Mouse (Mus musculus): Measurements from ENCODE around the gene Hivep3. TPM values are rescaled to one million over a fixed set of nuclear protein-coding genes. Genes with fewer than 3 reads are reported as not detected.

Hivep3 gene
- polyA plus RNA-seq, 1 experiment from 2014 or later, result 6.0 TPM

- Histone ChIP-seq H3K9ac (ENCODE audit: low read length) (no peak overlapping the region), H3K4me2 (replicated peaks; ENCODE audit: low read depth) (no peak overlapping the region), H3K36me3 (ENCODE audit: control insufficient read depth, insufficient read depth, low read length) (no peaks in the 10 kb centered on the region), H3K4me1 (replicated peaks; ENCODE audit: control insufficient read depth, insufficient read depth) (no peaks in the 10 kb centered on the region), H3K27ac (replicated peaks) (no peak overlapping the region), H3K4me3 (ENCODE audit: low read depth, low read length) (no peak overlapping the region), H3K9me3 (ENCODE audit: control insufficient read depth, low read length) (no peaks in the 10 kb centered on the region), H3K27me3 (ENCODE audit: control insufficient read depth, insufficient read depth, low read length) (no peaks in the 10 kb centered on the region)
- WGBS, result 29% methylated on average over 3 of the region's 3 CpGs
- no peak for DNase-seq (ENCODE audit: low spot score)
- ATAC-seq (ENCODE audit: low FRiP score, low TSS enrichment), result no peak
- no peak for TF ChIP-seq EP300 (optimal IDR thresholded peaks at IDR 0.05)
- TF ChIP-seq CTCF (IDR thresholded peaks at IDR 0.05; ENCODE audit: low read depth), result no peak
These were observed 25.8 kb upstream of the Hivep3 start for GRCm38 (mm10) chr4:119707751-119708150.

- H3K27me3 ChIP-seq (ENCODE audit: control insufficient read depth, insufficient read depth, low read length), result no peaks in the 10 kb centered on the region
- no peak for ATAC-seq (ENCODE audit: low FRiP score, low TSS enrichment)
- H3K4me3 ChIP-seq (ENCODE audit: low read depth, low read length), result no peak overlapping the region
- no peak overlapping the region for H3K27ac ChIP-seq (replicated peaks)
- no peaks in the 10 kb centered on the region for H3K4me1 ChIP-seq (replicated peaks; ENCODE audit: control insufficient read depth, insufficient read depth)
- no peak for DNase-seq (ENCODE audit: low spot score)
- H3K9ac ChIP-seq (ENCODE audit: low read length), result no peak overlapping the region
- TF ChIP-seq EP300 (optimal IDR thresholded peaks at IDR 0.05) (no peak), CTCF (IDR thresholded peaks at IDR 0.05; ENCODE audit: low read depth) (no peak)
- no peaks in the 10 kb centered on the region for H3K9me3 ChIP-seq (ENCODE audit: control insufficient read depth, low read length)
- WGBS, result 68% methylated on average over 4 of the region's 4 CpGs
- H3K4me2 ChIP-seq (replicated peaks; ENCODE audit: low read depth), result no peak overlapping the region
- H3K36me3 ChIP-seq (ENCODE audit: control insufficient read depth, insufficient read depth, low read length), result no peaks in the 10 kb centered on the region
These were observed 23.4 kb upstream of the Hivep3 start for GRCm38 (mm10) chr4:119710208-119710607.

GRCm38 (mm10) chr4:119717443-119717842 is 16.1 kb upstream of the Hivep3 start:
- no peak for DNase-seq (ENCODE audit: low spot score)
- 85% methylated on average over 11 of the region's 11 CpGs for WGBS
- Histone ChIP-seq H3K4me3 (ENCODE audit: low read depth, low read length) (no peak overlapping the region), H3K27ac (replicated peaks) (no peak overlapping the region), H3K36me3 (ENCODE audit: control insufficient read depth, insufficient read depth, low read length) (no peaks in the 10 kb centered on the region), H3K4me1 (replicated peaks; ENCODE audit: control insufficient read depth, insufficient read depth) (no peaks in the 10 kb centered on the region), H3K9ac (ENCODE audit: low read length) (no peak overlapping the region), H3K9me3 (ENCODE audit: control insufficient read depth, low read length) (no peaks in the 10 kb centered on the region), H3K4me2 (replicated peaks; ENCODE audit: low read depth) (no peak overlapping the region), H3K27me3 (ENCODE audit: control insufficient read depth, insufficient read depth, low read length) (no peaks in the 10 kb centered on the region)
- no peak for ATAC-seq (ENCODE audit: low FRiP score, low TSS enrichment)
- TF ChIP-seq CTCF (IDR thresholded peaks at IDR 0.05; ENCODE audit: low read depth) (no peak), EP300 (optimal IDR thresholded peaks at IDR 0.05) (no peak)

- Histone ChIP-seq H3K27ac (replicated peaks) (no peak overlapping the region), H3K36me3 (ENCODE audit: control insufficient read depth, insufficient read depth, low read length) (no peaks in the 10 kb centered on the region), H3K27me3 (ENCODE audit: control insufficient read depth, insufficient read depth, low read length) (no peaks in the 10 kb centered on the region), H3K4me2 (replicated peaks; ENCODE audit: low read depth) (no peak overlapping the region), H3K4me3 (ENCODE audit: low read depth, low read length) (no peak overlapping the region), H3K9ac (ENCODE audit: low read length) (no peak overlapping the region), H3K4me1 (replicated peaks; ENCODE audit: control insufficient read depth, insufficient read depth) (no peaks in the 10 kb centered on the region), H3K9me3 (ENCODE audit: control insufficient read depth, low read length) (no peaks in the 10 kb centered on the region)
- no peak for ATAC-seq (ENCODE audit: low FRiP score, low TSS enrichment)
- TF ChIP-seq CTCF (IDR thresholded peaks at IDR 0.05; ENCODE audit: low read depth) (no peak), EP300 (optimal IDR thresholded peaks at IDR 0.05) (no peak)
- 50% methylated on average over 3 of the region's 3 CpGs for WGBS
- DNase-seq (ENCODE audit: low spot score), result no peak
These were observed 12.1 kb upstream of the Hivep3 start for GRCm38 (mm10) chr4:119721531-119721930.

- no peak overlapping the region for H3K4me3 ChIP-seq (ENCODE audit: low read depth, low read length)
- no peak overlapping the region for H3K27ac ChIP-seq (replicated peaks)
- ATAC-seq (ENCODE audit: low FRiP score, low TSS enrichment), result no peak
- H3K27me3 ChIP-seq (ENCODE audit: control insufficient read depth, insufficient read depth, low read length), result no peaks in the 10 kb centered on the region
- DNase-seq (ENCODE audit: low spot score), result no peak
- H3K4me1 ChIP-seq (replicated peaks; ENCODE audit: control insufficient read depth, insufficient read depth), result no peaks in the 10 kb centered on the region
- TF ChIP-seq CTCF (IDR thresholded peaks at IDR 0.05; ENCODE audit: low read depth), result no peak
- no peak for TF ChIP-seq EP300 (optimal IDR thresholded peaks at IDR 0.05)
- no peaks in the 10 kb centered on the region for H3K9me3 ChIP-seq (ENCODE audit: control insufficient read depth, low read length)
- H3K9ac ChIP-seq (ENCODE audit: low read length), result no peak overlapping the region
- no peaks in the 10 kb centered on the region for H3K36me3 ChIP-seq (ENCODE audit: control insufficient read depth, insufficient read depth, low read length)
- 46% methylated on average over 5 of the region's 5 CpGs for WGBS
- H3K4me2 ChIP-seq (replicated peaks; ENCODE audit: low read depth), result no peak overlapping the region
These were observed 7.5 kb upstream of the Hivep3 start for GRCm38 (mm10) chr4:119726074-119726473.

- H3K9ac ChIP-seq (ENCODE audit: low read length), result no peak overlapping the region
- no peak overlapping the region for H3K27ac ChIP-seq (replicated peaks)
- no peaks in the 10 kb centered on the region for H3K9me3 ChIP-seq (ENCODE audit: control insufficient read depth, low read length)
- ATAC-seq (ENCODE audit: low FRiP score, low TSS enrichment) (no peak), DNase-seq (ENCODE audit: low spot score) (no peak)
- TF ChIP-seq EP300 (optimal IDR thresholded peaks at IDR 0.05), result no peak
- no peak for TF ChIP-seq CTCF (IDR thresholded peaks at IDR 0.05; ENCODE audit: low read depth)
- no peak overlapping the region for H3K4me2 ChIP-seq (replicated peaks; ENCODE audit: low read depth)
- H3K36me3 ChIP-seq (ENCODE audit: control insufficient read depth, insufficient read depth, low read length), result no peaks in the 10 kb centered on the region
- no peaks in the 10 kb centered on the region for H3K4me1 ChIP-seq (replicated peaks; ENCODE audit: control insufficient read depth, insufficient read depth)
- H3K4me3 ChIP-seq (ENCODE audit: low read depth, low read length), result no peak overlapping the region
- H3K27me3 ChIP-seq (ENCODE audit: control insufficient read depth, insufficient read depth, low read length), result no peaks in the 10 kb centered on the region
- WGBS, result 51% methylated on average over 2 of the region's 2 CpGs
These were observed 5.7 kb upstream of the Hivep3 start for GRCm38 (mm10) chr4:119727871-119728270.
